Mouse (Mus musculus) neural tube, embryonic 11.5 days (tissue): Measurements from ENCODE around the gene Ric1. TPM values are rescaled to one million over a fixed set of nuclear protein-coding genes. Genes with fewer than 3 reads are reported as not detected.
A peak's percentile ranks its signal among the peaks of the same experiment; 100 is the strongest.

Experiments used
- ATAC-seq: fragments of 200-750 bp; cut with Nextera tagmentation; 2 replicates; pipeline ENCODE4 v1.8.0; 2017; ENCODE audit warnings: moderate number of reproducible peaks, mild to moderate bottlenecking, moderate TSS enrichment, moderate library complexity; ENCODE audit not compliant: insufficient read depth, low FRiP score, low TSS enrichment
- DNase-seq: peaks from one replicate; pipeline ENCODE4 v3.0.0-alpha.2; 2015; ENCODE audit warnings: low spot score
- H3K27ac ChIP-seq: fragments of 300-500 bp; sonication (generic); 2 replicates; pipeline ENCODE4 v1.5.1; 2014; ENCODE audit warnings: low read depth, mild to moderate bottlenecking, low read length
- H3K27me3 ChIP-seq: fragments of 300-500 bp; sonication (generic); 2 replicates; pipeline ENCODE4 v1.6.1; 2014; ENCODE audit warnings: mild to moderate bottlenecking, low read length, mixed read lengths; ENCODE audit not compliant: control insufficient read depth, insufficient read depth
- H3K36me3 ChIP-seq: fragments of 300-500 bp; sonication (generic); 2 replicates; pipeline ENCODE4 v1.6.1; 2014; ENCODE audit warnings: mild to moderate bottlenecking, low read length, moderate library complexity, mixed read lengths; ENCODE audit not compliant: control insufficient read depth, insufficient read depth
- H3K4me1 ChIP-seq: fragments of 300-500 bp; sonication (generic); 2 replicates; pipeline ENCODE4 v1.6.1; 2014; ENCODE audit warnings: low read length, mixed read lengths; ENCODE audit not compliant: control insufficient read depth, insufficient read depth
- H3K4me2 ChIP-seq: fragments of 300-500 bp; sonication (generic); 2 replicates; pipeline ENCODE4 v1.6.1; 2014; ENCODE audit warnings: low read depth, mild to moderate bottlenecking, moderate library complexity
- H3K4me3 ChIP-seq: fragments of 300-500 bp; sonication (generic); 2 replicates; pipeline ENCODE4 v1.5.1; 2014; ENCODE audit warnings: low read depth, low read length
- H3K9ac ChIP-seq: fragments of 300-500 bp; sonication (generic); 2 replicates; pipeline ENCODE4 v1.6.1; 2014; ENCODE audit warnings: mild to moderate bottlenecking, low read length
- H3K9me3 ChIP-seq: fragments of 300-500 bp; sonication (generic); 2 replicates; pipeline ENCODE4 v1.6.1; 2016; ENCODE audit warnings: low read length; ENCODE audit not compliant: control insufficient read depth
- WGBS: fragments of 180-500 bp; shearing (Covaris S2); extraction: QIAGEN DNeasy Blood & Tissue Kit; methylation state at CpG from one replicate; pipeline ENCODE4 v1.1.7; 2014; 5-methylcytosine and 5-hydroxymethylcytosine counted together
- polyA plus RNA-seq: library from polyadenylated mRNA; unstranded; fragments of >200 nt; fragmentation: Nextera tagmentation; extraction: Ambion mirVana; gene quantifications from 2 replicates; pipeline ENCODE4 v1.2.1, GENCODE M21; 2014

Gene Ric1
- polyA plus RNA-seq, 1 experiment from 2014 or later, result 14.4 TPM

- no peaks in the 10 kb centered on the region for H3K27me3 ChIP-seq
- no peaks in the 10 kb centered on the region for H3K9me3 ChIP-seq
- H3K4me2 ChIP-seq, result no peak overlapping the region
- H3K4me1 ChIP-seq, result no peaks in the 10 kb centered on the region
- DNase-seq (no peak), ATAC-seq (no peak)
- no peak overlapping the region for H3K4me3 ChIP-seq
- no peak overlapping the region for H3K27ac ChIP-seq
- no peaks in the 10 kb centered on the region for H3K36me3 ChIP-seq
- no peak overlapping the region for H3K9ac ChIP-seq
- 81% methylated on average over 4 of the region's 4 CpGs for WGBS
These were observed 27.6 kb upstream of the Ric1 start for GRCm38 (mm10) chr19:29494454-29494853.

GRCm38 (mm10) chr19:29496001-29496597, 26.0 kb upstream of the Ric1 start:
- no peak overlapping the region for H3K4me2 ChIP-seq
- no peak for DNase-seq
- H3K4me1 ChIP-seq, result no peaks in the 10 kb centered on the region

GRCm38 (mm10) chr19:29496786-29497557, 25.1 kb upstream of the Ric1 start:
- ATAC-seq, result no peak
- no peak overlapping the region for H3K4me3 ChIP-seq
- WGBS, result 82% methylated on average over 7 of the region's 7 CpGs
- H3K4me1 ChIP-seq, result no peaks in the 10 kb centered on the region
- no peak overlapping the region for H3K9ac ChIP-seq
- no peak overlapping the region for H3K27ac ChIP-seq
- no peaks in the 10 kb centered on the region for H3K9me3 ChIP-seq
- H3K36me3 ChIP-seq, result no peaks in the 10 kb centered on the region
- H3K27me3 ChIP-seq, result no peaks in the 10 kb centered on the region
- DNase-seq, result no peak
- H3K4me2 ChIP-seq, result no peak overlapping the region

More at GRCm38 (mm10) chr19:29496001-29496597, 26.0 kb upstream of the Ric1 start:
- no peak overlapping the region for H3K4me3 ChIP-seq
- no peak overlapping the region for H3K9ac ChIP-seq
- H3K36me3 ChIP-seq, result no peaks in the 10 kb centered on the region
- H3K27me3 ChIP-seq, result no peaks in the 10 kb centered on the region
- no peak for ATAC-seq
- no peak overlapping the region for H3K27ac ChIP-seq
- WGBS, result 82% methylated on average over 6 of the region's 6 CpGs
- no peaks in the 10 kb centered on the region for H3K9me3 ChIP-seq

GRCm38 (mm10) chr19:29497874-29498273, 24.2 kb upstream of the Ric1 start:
- Histone ChIP-seq H3K9ac (no peak overlapping the region), H3K4me2 (no peak overlapping the region), H3K9me3 (no peaks in the 10 kb centered on the region), H3K27ac (no peak overlapping the region), H3K36me3 (no peaks in the 10 kb centered on the region), H3K4me1 (no peaks in the 10 kb centered on the region), H3K4me3 (no peak overlapping the region), H3K27me3 (no peaks in the 10 kb centered on the region)
- DNase-seq, result no peak
- ATAC-seq, result no peak
- WGBS, result 88% methylated on average over 7 of the region's 7 CpGs

GRCm38 (mm10) chr19:29498842-29499456, 23.1 kb upstream of the Ric1 start:
- no peak for DNase-seq
- H3K27me3 ChIP-seq, result no peaks in the 10 kb centered on the region
- WGBS, result 84% methylated on average over 6 of the region's 6 CpGs

GRCm38 (mm10) chr19:29500333-29500732, 21.7 kb upstream of the Ric1 start:
- H3K4me3 ChIP-seq, result no peak overlapping the region
- no peaks in the 10 kb centered on the region for H3K27me3 ChIP-seq
- H3K4me1 ChIP-seq, result no peaks in the 10 kb centered on the region
- DNase-seq (no peak), ATAC-seq (no peak)
- no peaks in the 10 kb centered on the region for H3K9me3 ChIP-seq
- H3K36me3 ChIP-seq, result no peaks in the 10 kb centered on the region
- H3K27ac ChIP-seq, result no peak overlapping the region
- H3K9ac ChIP-seq, result no peak overlapping the region
- H3K4me2 ChIP-seq, result no peak overlapping the region
- WGBS, result 93% methylated on average over 1 of the region's 1 CpGs

More at GRCm38 (mm10) chr19:29498842-29499456, 23.1 kb upstream of the Ric1 start:
- Histone ChIP-seq H3K36me3 (no peaks in the 10 kb centered on the region), H3K4me3 (no peak overlapping the region), H3K27ac (no peak overlapping the region), H3K4me2 (no peak overlapping the region), H3K9me3 (no peaks in the 10 kb centered on the region), H3K4me1 (no peaks in the 10 kb centered on the region), H3K9ac (no peak overlapping the region)
- no peak for ATAC-seq

- peak overlapping the region; percentile 1; the same call in 1 of the 2 replicates for H3K4me2 ChIP-seq
- H3K36me3 ChIP-seq, result no peaks in the 10 kb centered on the region
- no peaks in the 10 kb centered on the region for H3K9me3 ChIP-seq
- WGBS, result 51% methylated on average over 11 of the region's 11 CpGs
- no peak overlapping the region for H3K27ac ChIP-seq
- H3K9ac ChIP-seq, result no peak overlapping the region
- no peak for ATAC-seq
- no peak overlapping the region for H3K4me3 ChIP-seq
- no peaks in the 10 kb centered on the region for H3K27me3 ChIP-seq
- no peaks in the 10 kb centered on the region for H3K4me1 ChIP-seq
- peak; percentile 46 for DNase-seq
These were observed 21.0 kb upstream of the Ric1 start for GRCm38 (mm10) chr19:29501106-29501505.

GRCm38 (mm10) chr19:29501507-29501906, 20.6 kb upstream of the Ric1 start:
- Histone ChIP-seq H3K9me3 (no peaks in the 10 kb centered on the region), H3K27ac (no peak overlapping the region), H3K4me3 (no peak overlapping the region), H3K4me1 (no peaks in the 10 kb centered on the region), H3K4me2 (no peak overlapping the region), H3K9ac (no peak overlapping the region), H3K27me3 (no peaks in the 10 kb centered on the region), H3K36me3 (no peaks in the 10 kb centered on the region)
- ATAC-seq (no peak), DNase-seq (peak; percentile 73)
- WGBS, result 15% methylated on average over 6 of the region's 6 CpGs
